Mouse (Mus musculus) testis, postnatal 14 days (tissue): Measurements from ENCODE around the gene Gm13290.
A peak's percentile ranks its signal among the peaks of the same experiment; 100 is the strongest.
"Not testable (repeated sequence)": the region's sequence is repeated elsewhere in the genome, so short reads cannot be mapped to it uniquely, and the experiment has no call there.

Experiments used
- DNase-seq: peaks from one replicate; pipeline ENCODE4 v3.0.0; 2021; ENCODE audit warnings: low spot score

Gm13290 gene

GRCm38 (mm10) chr4:88781831-88782230, 8.2 kb downstream of the Gm13290 start, which contains the start of gene Ifnz:
Gene Ifnz, plus strand, starts transcription at chr4:88782131.
- DNase-seq, result not testable (repeated sequence)

DNA sequence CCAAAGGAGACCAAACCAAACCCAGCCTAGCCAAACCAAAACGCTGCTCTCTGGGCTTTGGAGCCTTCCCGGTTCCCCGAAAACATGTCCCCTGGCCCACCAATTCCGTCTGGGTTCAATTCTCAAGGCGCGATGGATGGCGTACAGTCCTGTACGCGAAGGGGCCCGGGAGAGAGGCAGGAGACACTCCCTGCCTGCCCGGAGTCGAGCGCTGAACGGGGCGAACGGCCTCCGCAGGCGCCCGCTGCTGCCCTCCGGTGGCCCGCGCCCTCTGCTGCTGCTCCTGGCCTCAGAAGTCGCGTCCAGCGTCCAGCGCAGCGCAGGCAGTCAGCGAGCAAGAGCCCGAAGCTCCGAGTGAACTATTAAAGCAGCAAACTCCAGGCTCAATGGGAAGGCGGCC, 8.7 kb downstream of the Gm13290 start:
- not testable (repeated sequence) for DNase-seq

- DNase-seq, result not testable (repeated sequence)
These were observed 11.8 kb downstream of the Gm13290 start, which contains the start of gene Gm13276 for GRCm38 (mm10) chr4:88785409-88785808. Gene Gm13276, plus strand, starts transcription at chr4:88785709.

DNA sequence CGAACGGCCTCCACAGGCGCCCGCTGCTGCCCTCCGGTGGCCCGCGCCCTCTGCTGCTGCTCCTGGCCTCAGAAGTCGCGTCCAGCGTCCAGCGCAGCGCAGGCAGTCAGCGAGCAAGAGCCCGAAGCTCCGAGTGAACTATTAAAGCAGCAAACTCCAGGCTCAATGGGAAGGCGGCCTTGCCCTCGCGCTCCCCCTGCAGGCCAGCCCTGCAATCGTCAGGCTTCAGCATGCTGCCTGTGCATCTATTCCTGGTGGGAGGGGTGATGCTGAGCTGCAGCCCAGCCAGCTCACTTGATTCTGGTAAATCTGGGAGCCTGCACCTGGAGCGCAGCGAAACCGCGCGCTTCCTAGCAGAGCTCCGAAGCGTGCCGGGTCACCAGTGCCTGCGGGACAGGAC, 14.8 kb downstream of the Gm13290 start, which contains the start of gene Gm13277:
Gm13277 (plus strand) TSS at position 231 of the 400 bp plus-strand sequence.
- peak; percentile 33 for DNase-seq

- not testable (repeated sequence) for DNase-seq
These were observed 17.6 kb downstream of the Gm13290 start, which contains the start of gene Gm13278 for GRCm38 (mm10) chr4:88791250-88791649. Gene Gm13278, plus strand, starts transcription at chr4:88791550.

- DNase-seq, result peak; percentile 60
These were observed 20.5 kb downstream of the Gm13290 start, which contains the start of gene Gm13275 for GRCm38 (mm10) chr4:88793936-88794675. Gene Gm13275, plus strand, starts transcription at chr4:88794487.

GRCm38 (mm10) chr4:88797097-88797496, 23.5 kb downstream of the Gm13290 start, which contains the start of gene Gm13279:
Gene Gm13279, plus strand, starts transcription at chr4:88797397.
- DNase-seq, result not testable (repeated sequence)

DNA sequence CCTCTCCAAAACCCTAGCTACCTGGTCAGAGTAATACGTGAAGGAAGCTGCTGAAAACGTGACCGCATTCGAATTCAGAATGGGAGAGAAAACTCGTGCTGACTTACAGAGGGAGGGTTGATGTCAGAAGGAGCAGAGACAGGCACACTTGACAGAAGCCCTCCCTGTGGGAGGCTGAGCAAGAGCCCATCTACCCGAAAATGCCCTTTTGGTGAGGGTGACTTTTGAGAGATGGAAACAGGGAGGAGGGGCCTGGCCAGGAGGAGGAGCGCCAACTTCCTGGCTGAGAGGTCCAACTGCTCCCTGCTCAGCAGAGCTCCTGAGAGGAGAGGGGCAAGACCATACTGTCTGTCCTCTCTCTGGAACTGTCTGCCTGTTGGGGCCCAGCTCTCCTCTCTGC, 25.7 kb downstream of the Gm13290 start, which contains the start of gene Gm13285:
Gm13285 (plus strand) TSS at position 301 of the 400 bp plus-strand sequence.
- not testable (repeated sequence) for DNase-seq

DNA sequence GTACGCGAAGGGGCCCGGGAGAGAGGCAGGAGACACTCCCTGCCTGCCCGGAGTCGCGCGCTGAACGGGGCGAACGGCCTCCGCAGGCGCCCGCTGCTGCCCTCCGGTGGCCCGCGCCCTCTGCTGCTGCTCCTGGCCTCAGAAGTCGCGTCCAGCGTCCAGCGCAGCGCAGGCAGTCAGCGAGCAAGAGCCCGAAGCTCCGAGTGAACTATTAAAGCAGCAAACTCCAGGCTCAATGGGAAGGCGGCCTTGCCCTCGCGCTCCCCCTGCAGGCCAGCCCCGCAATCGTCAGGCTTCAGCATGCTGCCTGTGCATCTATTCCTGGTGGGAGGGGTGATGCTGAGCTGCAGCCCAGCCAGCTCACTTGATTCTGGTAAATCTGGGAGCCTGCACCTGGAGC, 29.3 kb downstream of the Gm13290 start, which contains the start of gene Gm13287:
Gm13287 (plus strand) TSS at position 301 of the 400 bp plus-strand sequence.
- not testable (repeated sequence) for DNase-seq

- not testable (repeated sequence) for DNase-seq
These were observed 31.6 kb downstream of the Gm13290 start, which contains the start of gene Gm13288 for GRCm38 (mm10) chr4:88805231-88805630. Gene Gm13288, plus strand, starts transcription at chr4:88805531.

DNA sequence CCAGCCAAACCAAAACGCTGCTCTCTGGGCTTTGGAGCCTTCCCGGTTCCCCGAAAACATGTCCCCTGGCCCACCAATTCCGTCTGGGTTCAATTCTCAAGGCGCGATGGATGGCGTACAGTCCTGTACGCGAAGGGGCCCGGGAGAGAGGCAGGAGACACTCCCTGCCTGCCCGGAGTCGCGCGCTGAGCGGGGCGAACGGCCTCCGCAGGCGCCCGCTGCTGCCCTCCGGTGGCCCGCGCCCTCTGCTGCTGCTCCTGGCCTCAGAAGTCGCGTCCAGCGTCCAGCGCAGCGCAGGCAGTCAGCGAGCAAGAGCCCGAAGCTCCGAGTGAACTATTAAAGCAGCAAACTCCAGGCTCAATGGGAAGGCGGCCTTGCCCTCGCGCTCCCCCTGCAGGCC, 32.1 kb downstream of the Gm13290 start:
- DNase-seq, result not testable (repeated sequence)

- no peak for DNase-seq
These were observed 42.3 kb downstream of the Gm13290 start, which contains the start of gene Ifna7 for GRCm38 (mm10) chr4:88815928-88816327. Gene Ifna7, plus strand, starts transcription at chr4:88816228.

GRCm38 (mm10) chr4:88819659-88820058, 46.0 kb downstream of the Gm13290 start, which contains the start of gene Ifna11:
Gene Ifna11, plus strand, starts transcription at chr4:88819959.
- no peak for DNase-seq

DNA sequence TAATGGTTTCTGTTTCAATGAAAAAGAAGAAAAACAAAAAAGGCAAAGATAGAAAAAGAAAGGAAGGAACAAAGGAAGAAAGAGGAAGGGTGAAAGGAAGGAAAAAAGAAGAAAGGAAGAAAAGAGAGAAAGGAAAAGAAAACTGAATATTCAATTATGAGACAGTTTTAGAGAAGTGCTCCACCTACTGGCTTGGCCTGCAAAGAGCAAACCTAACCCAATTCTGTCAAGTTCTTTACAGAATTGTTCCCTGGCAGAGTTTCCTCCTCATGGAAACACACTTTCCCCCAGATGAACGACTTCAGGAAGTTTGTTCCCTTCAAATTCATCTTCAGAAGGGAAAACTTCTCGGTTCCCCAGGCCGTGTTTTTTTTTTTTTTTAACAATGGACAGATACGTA, 49.4 kb downstream of the Gm13290 start:
- DNase-seq, result no peak
